Mouse (Mus musculus): ENCODE results near the gene Arhgef19. TPM values are rescaled to one million over a fixed set of nuclear protein-coding genes. Genes with fewer than 3 reads are reported as not detected.

Arhgef19 gene
- total RNA-seq, 2 experiments from 2014 or later, result 4.6 to 5.1 TPM

DNA sequence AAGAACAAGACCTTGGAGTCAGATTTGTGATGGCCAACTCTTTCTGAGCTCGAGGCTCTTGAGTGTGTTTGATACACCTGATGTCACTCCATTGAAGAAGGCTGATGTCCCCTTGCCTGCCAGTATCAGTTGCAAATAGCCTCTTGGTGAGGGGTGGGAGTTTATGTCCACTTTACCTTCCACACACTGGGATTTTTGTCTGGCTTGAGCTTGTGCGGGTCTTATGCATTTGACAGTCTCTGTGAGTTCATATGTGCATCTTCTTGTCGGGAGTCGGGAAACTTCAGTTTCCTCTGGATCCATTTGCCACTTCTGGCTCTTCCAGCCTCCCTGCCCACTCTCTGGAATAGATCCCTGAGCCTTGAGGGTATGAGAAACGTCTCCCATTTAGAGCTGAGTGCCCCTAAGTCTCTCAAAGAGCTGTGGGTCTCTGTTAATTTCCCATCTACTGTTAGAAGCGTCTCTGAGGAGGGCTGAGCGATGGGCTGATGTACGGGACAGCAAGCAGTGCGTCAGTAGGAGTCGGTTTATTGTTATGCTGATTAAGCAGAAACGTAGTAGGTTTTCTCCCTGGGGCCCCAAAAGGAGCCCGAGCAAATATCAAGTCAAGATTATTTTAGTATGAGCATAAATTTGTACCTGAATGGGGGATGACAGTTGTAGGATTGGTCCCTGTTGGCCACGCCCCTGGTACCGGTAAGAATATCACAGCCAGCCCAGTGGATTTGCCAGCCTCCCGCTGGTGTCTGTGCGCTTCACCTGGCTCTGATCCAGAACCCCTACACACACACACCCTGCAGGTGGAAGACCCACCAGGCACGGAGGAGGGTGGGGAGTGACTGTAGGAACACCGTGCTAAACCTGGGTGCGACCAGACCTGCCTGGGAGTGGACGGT lies 559 bp upstream of the Arhgef19 start:
- DNase-seq, result no peak

GRCm38 (mm10) chr4:141240617-141241016 lies 1.3 kb downstream of the Arhgef19 start:
- DNase-seq, result peak; percentile 38

- DNase-seq, result no peak
Measured at GRCm38 (mm10) chr4:141241861-141242260, 2.6 kb downstream of the Arhgef19 start.

GRCm38 (mm10) chr4:141242651-141243241 lies 3.4 kb downstream of the Arhgef19 start:
- no peak for DNase-seq

DNA sequence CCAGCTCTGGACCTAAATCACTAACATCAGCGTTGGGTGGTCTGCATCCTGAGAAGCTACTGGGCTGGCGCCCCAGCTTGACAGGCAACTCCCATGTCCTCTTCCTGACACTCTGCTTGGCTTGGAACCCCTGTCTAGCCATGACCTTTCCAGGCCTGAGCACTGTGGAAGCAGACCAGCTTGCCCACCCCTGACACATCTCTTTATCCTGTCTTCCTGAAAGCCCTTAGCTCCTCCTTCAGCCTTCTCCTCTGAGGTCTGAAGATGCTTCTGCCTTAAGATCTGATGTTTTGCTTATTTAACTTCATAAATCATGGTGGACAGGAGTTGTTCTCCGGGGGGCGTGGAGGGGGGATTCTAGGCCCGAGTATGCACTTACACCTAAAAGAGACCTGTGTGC lies 4.3 kb downstream of the Arhgef19 start:
- DNase-seq, result no peak

GRCm38 (mm10) chr4:141244401-141244800 lies 5.1 kb downstream of the Arhgef19 start:
- no peak for DNase-seq

- peak; percentile 82 for DNase-seq
Measured at GRCm38 (mm10) chr4:141244931-141245425, 5.7 kb downstream of the Arhgef19 start.

DNA sequence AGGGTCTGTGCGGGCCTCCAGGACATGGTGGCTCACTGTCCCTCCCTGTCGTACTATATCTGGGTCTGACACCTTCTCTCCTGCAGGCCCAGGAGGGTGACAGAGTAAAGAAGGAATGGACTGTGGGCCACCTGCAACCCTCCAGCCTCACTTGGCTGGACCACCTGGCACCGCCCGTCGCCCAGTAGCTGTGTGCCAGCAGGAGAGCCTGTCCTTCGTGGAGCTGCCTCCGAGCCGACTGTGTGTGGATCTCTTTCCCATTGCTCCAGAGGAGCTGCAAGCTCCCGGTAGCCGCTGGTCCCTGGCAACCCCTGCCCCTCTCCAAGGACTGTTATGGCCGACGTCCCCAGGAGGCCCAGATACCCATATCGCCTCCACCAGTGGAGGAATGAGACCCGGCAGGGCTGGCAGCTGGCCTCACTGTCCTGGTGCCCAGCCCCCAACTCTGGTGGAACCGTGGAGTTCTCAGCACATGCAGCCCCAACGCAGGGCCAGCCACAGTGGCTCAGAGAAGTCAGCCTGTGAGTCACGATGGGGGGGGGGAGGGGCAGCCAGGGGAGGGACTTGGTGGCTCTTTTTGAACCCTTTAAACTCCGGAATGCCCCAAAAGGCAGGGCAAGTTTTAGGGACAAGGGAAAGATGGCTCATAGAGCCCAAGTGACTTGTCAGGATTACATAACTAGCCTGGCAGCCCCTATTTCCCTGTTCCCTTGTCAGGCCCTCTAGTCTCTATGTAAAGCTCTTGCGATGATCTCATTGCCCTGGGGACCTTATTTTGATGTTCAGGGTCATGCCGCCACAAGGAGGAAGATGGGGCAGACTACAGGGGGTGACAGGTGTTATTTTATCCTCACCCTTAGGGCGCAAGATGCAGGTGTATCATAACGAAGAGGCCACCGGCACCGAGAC lies 7.0 kb downstream of the Arhgef19 start:
- DNase-seq, result peak; percentile 33

DNA sequence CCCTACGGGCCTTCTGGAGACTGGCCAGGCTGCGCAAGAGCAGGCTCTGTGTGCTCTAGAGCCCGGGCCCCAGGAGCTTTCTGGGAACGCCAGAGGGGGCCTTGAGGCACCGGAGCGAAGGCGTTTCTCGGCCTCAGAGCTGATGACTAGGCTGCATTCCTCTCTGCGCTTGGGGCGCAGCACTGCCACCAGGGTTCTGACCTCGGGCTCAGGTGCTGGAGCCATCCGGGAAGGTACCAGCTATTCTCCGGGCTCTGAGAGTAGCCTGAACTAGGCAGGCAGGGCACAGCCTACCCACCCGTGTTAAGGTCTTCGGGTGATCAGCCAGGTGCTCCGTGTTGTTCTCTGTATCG lies 7.7 kb downstream of the Arhgef19 start:
- no peak for DNase-seq

GRCm38 (mm10) chr4:141247776-141248613 lies 8.7 kb downstream of the Arhgef19 start:
- peak; percentile 60 for DNase-seq

DNA sequence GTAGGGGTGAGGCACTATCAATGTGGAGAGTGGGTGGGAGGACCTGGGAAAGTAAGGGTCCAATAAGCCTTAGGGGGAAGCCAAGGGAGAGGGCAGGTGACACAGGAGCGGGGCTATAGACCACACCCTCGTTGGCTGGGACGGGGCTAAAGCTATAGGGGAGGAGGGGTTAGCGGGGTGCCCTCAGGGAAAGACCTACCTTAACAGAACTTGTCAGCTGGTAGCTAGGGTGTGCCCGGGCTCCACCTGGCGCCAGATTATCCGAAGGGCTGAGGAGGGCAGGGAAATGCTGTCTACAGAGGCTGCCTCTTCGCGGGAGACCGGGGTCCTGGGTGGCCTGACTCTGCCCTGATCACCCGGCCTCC lies 9.3 kb downstream of the Arhgef19 start:
- DNase-seq, result no peak

GRCm38 (mm10) chr4:141249383-141249782 lies 10.1 kb downstream of the Arhgef19 start:
- DNase-seq, result no peak

GRCm38 (mm10) chr4:141251071-141251470 lies 11.8 kb downstream of the Arhgef19 start:
- peak; percentile 47 for DNase-seq

GRCm38 (mm10) chr4:141252641-141253040 lies 13.3 kb downstream of the Arhgef19 start:
- DNase-seq, result no peak

DNA sequence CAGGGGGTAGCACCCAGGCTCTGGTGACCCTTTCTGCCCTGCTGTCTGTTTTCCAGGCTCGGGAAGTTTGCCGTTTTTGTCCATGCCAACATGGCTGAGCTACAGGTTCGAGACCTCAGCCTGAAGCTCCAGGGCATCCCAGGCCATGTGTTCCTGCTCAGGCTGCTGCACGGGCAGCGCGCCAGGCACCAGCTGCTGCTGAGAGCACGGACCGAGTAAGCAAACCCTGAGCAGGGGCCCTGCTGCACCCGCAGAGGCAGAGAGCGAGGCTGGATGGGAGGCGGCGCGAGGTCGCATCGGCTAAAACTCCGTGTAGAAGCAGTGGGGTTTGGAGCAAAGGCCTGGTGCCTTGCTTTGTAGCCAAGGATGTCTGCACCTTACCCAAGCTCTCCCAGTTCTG lies 14.9 kb downstream of the Arhgef19 start:
- peak; percentile 73 for DNase-seq

GRCm38 (mm10) chr4:141257440-141257839 lies 18.1 kb downstream of the Arhgef19 start:
- no peak for DNase-seq

DNA sequence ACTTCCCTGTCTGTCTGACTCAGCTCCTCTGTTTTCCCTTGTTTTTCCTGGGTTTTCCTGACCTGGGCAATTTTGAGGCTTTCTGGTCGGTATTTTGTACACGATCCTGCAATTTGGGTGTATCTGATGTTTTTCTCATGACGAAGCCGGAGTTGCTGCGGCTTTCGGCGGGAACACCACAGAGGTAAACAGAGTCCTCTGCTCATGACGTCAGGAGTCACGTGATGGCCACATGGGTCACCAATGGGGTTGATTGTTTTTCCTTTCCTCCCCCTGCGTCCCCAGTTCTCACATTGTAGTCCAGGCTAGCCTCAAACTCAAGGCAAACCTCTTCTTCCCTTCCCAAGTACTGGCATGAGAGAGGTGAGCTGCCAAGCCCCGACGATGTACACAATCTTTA lies 20.1 kb downstream of the Arhgef19 start:
- no peak for DNase-seq

DNA sequence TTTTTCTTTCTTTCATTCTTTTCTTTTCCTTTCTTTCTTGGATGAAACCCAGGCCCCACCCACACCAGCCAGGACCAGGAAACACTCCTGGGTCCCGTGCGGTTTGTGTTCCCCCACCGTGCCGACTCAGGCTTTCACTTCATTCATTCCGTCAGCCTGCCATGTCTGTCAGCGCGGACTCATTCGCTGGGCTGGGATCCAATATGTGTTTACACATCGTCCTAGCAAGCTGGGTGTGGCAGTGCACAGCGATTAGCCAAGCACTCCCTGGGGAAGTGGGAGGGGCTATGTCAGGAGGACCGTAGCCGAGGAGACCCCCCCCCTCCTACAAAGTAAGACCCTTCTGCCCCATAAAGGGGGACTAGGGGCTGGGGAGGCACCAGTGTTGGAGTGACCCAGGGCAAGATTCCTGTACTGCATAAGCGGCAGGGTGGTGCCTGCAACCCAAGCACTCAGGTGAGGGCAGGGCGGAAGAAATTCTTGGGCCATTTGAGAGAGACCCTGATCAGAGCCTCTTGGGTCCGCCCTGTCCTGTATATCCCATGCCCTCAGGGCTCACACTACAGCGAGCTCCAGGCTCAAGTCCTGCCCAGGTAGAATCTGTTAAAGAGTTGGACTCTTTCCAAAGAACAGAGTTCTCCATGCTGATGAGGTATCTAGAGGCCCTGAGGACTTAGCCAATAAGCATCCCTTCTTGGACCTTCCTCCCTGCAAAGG lies 20.9 kb downstream of the Arhgef19 start:
- DNase-seq, result peak; percentile 57

- no peak for DNase-seq
Measured at GRCm38 (mm10) chr4:141262906-141263637, 23.8 kb downstream of the Arhgef19 start.

DNA sequence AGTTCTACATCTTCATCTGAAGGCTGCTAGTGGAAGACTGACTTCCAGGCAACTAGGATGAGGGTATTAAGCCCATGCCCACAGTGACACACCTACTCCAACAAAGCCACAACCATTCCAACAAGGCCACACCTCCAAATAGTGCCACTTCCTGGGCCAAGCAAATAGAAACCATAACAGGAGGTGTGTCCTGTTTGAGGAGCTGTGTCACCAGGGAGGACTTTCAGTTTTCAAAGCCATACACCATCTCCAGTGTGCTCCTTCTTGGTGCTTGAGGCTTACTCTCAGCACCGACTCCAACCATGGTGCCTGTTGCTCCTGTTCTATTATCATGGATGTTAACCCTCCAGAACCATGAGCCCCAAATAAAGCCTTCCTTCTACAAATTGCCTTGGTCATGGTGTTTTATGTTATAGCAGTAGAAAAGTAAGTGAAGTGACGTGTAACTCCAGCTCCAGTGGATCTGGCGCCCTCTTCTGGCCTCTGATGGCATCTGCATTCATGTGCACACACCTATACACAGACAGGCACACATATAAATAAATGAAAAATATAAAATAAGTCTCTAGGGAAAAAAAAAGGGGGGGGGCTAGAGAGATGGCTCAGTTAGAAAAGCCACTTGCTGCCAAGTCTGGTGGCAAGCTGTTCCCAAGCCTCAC lies 26.8 kb downstream of the Arhgef19 start:
- no peak for DNase-seq

Data from heart, postnatal 4 days (tissue).